Mouse (Mus musculus) CH12.LX (cell line): ENCODE measurements around the gene Ptprm. TPM values are rescaled to one million over a fixed set of nuclear protein-coding genes. Genes with fewer than 3 reads are reported as not detected.

ENCODE experiments used
- DNase-seq: peaks from one replicate; pipeline ENCODE4 v3.0.0-alpha.2; 2013; ENCODE audit errors: extremely low read depth
- H3K27ac ChIP-seq: 2 replicates; pipeline ENCODE4 v1.5.1; 2012; ENCODE audit warnings: low read depth, mild to moderate bottlenecking, control low read depth, moderate library complexity; ENCODE audit not compliant: insufficient read depth
- H3K27me3 ChIP-seq: replicated peaks from 2 replicates; pipeline ENCODE3; 2012; ENCODE audit warnings: inconsistent platforms
- H3K36me3 ChIP-seq, 2 experiments: replicated peaks in 1 of 2; 2 replicates each; pipeline versions ENCODE3 to v1.6.1; 2012; ENCODE audit warnings: inconsistent platforms in 1 of 2, low read length in 1 of 2, mild to moderate bottlenecking in 1 of 2, mixed read lengths in 1 of 2, moderate library complexity in 1 of 2; ENCODE audit not compliant: control insufficient read depth in 1 of 2, insufficient read depth in 1 of 2
- H3K4me1 ChIP-seq, 2 experiments: 2 replicates each; pipeline ENCODE4 v1.6.1; 2012; ENCODE audit warnings: inconsistent platforms in 1 of 2, moderate library complexity in 1 of 2; ENCODE audit not compliant: insufficient read depth in 2 of 2, control insufficient read depth in 1 of 2
- H3K4me2 ChIP-seq: 2 replicates; pipeline ENCODE4 v1.6.1; 2012; ENCODE audit warnings: low read depth, mild to moderate bottlenecking, control low read depth; ENCODE audit not compliant: poor library complexity, insufficient read depth, severe bottlenecking
- H3K4me3 ChIP-seq, 3 experiments: fragments of 150-350 bp in 1 of 3; sonication (generic) in 1 of 3; replicated peaks in 1 of 3; 2 replicates each; pipeline versions ENCODE3 to v1.5.1; 2011 to 2012; ENCODE audit warnings: low read depth in 2 of 3, low read length in 2 of 3, mild to moderate bottlenecking in 2 of 3, moderate library complexity in 2 of 3, control low read depth in 1 of 3, improper control_type of control experiment in 1 of 3, inconsistent platforms in 1 of 3, mixed read lengths in 1 of 3; ENCODE audit not compliant: poor library complexity in 1 of 3
- H3K79me2 ChIP-seq: replicated peaks from 2 replicates; pipeline ENCODE4 v1.6.1; 2012; ENCODE audit warnings: mild to moderate bottlenecking, moderate library complexity; ENCODE audit not compliant: control insufficient read depth, poor library complexity, insufficient read depth, severe bottlenecking; ENCODE audit errors: extremely low read depth
- H3K9ac ChIP-seq: 2 replicates; pipeline ENCODE4 v1.6.1; 2012; ENCODE audit warnings: low read depth, mild to moderate bottlenecking, control low read depth, moderate library complexity; ENCODE audit not compliant: insufficient read depth
- H3K9me3 ChIP-seq: replicated peaks from 2 replicates; pipeline ENCODE3; 2012; ENCODE audit warnings: low read length, inconsistent platforms, mixed read lengths
- CHD2 ChIP-seq: IDR thresholded peaks from 2 replicates; pipeline ENCODE4 v1.6.1; 2011; ENCODE audit warnings: low read length, improper control_type of control experiment
- E2F4 ChIP-seq: IDR thresholded peaks from 2 replicates; pipeline ENCODE4 v1.6.1; 2011; ENCODE audit warnings: low read depth, low read length, improper control_type of control experiment; ENCODE audit not compliant: insufficient replicate concordance
- ELF1 ChIP-seq: IDR thresholded peaks from 2 replicates; pipeline ENCODE4 v1.6.1; 2014; ENCODE audit warnings: low read depth, mild to moderate bottlenecking, inconsistent platforms, low read length, improper control_type of control experiment
- EP300 ChIP-seq: IDR thresholded peaks from 2 replicates; pipeline ENCODE4 v1.6.1; 2011; ENCODE audit warnings: low read length, improper control_type of control experiment
- GABPA ChIP-seq: IDR thresholded peaks from 2 replicates; pipeline ENCODE4 v1.6.1; 2012; ENCODE audit warnings: low read depth, low read length, improper control_type of control experiment, inconsistent platforms; ENCODE audit not compliant: insufficient replicate concordance
- IRF4 ChIP-seq: IDR thresholded peaks from 2 replicates; pipeline ENCODE4 v1.6.1; 2014; ENCODE audit warnings: low read depth, mild to moderate bottlenecking, inconsistent platforms, low read length, improper control_type of control experiment
- JUN ChIP-seq: IDR thresholded peaks from 2 replicates; pipeline ENCODE4 v1.6.1; 2011; ENCODE audit warnings: low read depth, mild to moderate bottlenecking, low read length, improper control_type of control experiment, moderate library complexity; ENCODE audit not compliant: insufficient read depth
- MAFK ChIP-seq: IDR thresholded peaks from 2 replicates; pipeline ENCODE4 v1.6.1; 2011; ENCODE audit warnings: low read length, improper control_type of control experiment; ENCODE audit not compliant: insufficient replicate concordance
- MAX ChIP-seq: IDR thresholded peaks from 2 replicates; pipeline ENCODE4 v1.6.1; 2011; ENCODE audit warnings: low read length, improper control_type of control experiment
- MXI1 ChIP-seq: IDR thresholded peaks from 2 replicates; pipeline ENCODE4 v1.6.1; 2011; ENCODE audit warnings: mild to moderate bottlenecking, low read depth, low read length, improper control_type of control experiment
- MYC ChIP-seq: IDR thresholded peaks from 2 replicates; pipeline ENCODE4 v1.6.1; 2011; ENCODE audit warnings: low read depth, mild to moderate bottlenecking, improper control_type of control experiment, low read length
- POLR2A ChIP-seq: IDR thresholded peaks from 2 replicates; pipeline ENCODE4 v1.6.1; 2011; ENCODE audit warnings: low read depth, mild to moderate bottlenecking, improper control_type of control experiment, low read length
- POLR2AphosphoS2 ChIP-seq: IDR thresholded peaks from 2 replicates; pipeline ENCODE4 v1.6.1; 2011; ENCODE audit warnings: low read depth, low read length, improper control_type of control experiment
- RAD21 ChIP-seq: IDR thresholded peaks from 2 replicates; pipeline ENCODE4 v1.6.1; 2011; ENCODE audit warnings: low read depth, mild to moderate bottlenecking, low read length, improper control_type of control experiment, moderate library complexity
- SMC3 ChIP-seq: IDR thresholded peaks from 2 replicates; pipeline ENCODE4 v1.6.1; 2011; ENCODE audit warnings: low read depth, low read length, improper control_type of control experiment
- UBTF ChIP-seq: IDR thresholded peaks from 2 replicates; pipeline ENCODE4 v1.6.1; 2012; ENCODE audit warnings: low read depth, mild to moderate bottlenecking, inconsistent platforms, low read length, improper control_type of control experiment, moderate library complexity
- ZKSCAN1 ChIP-seq: IDR thresholded peaks from 2 replicates; pipeline ENCODE4 v1.6.1; 2012; ENCODE audit warnings: low read depth, inconsistent platforms, low read length, improper control_type of control experiment, borderline replicate concordance
- ZMIZ1 ChIP-seq: IDR thresholded peaks from 2 replicates; pipeline ENCODE4 v1.6.1; 2012; ENCODE audit warnings: low read depth, mild to moderate bottlenecking, inconsistent platforms, low read length, improper control_type of control experiment
- ZNF384 ChIP-seq: IDR thresholded peaks from 2 replicates; pipeline ENCODE4 v1.6.1; 2012; ENCODE audit warnings: low read depth, low read length, improper control_type of control experiment, inconsistent platforms
- dilution Hi-C: fragments of 300-500 bp; cut with MboI; formaldehyde crosslinking; loops from 2 replicates; pipeline ENCODE4 v1.14.3; 2020; ENCODE audit warnings: low sequenced_read_pairs; ENCODE audit not compliant: extremely low pct_unique_long_range_greater_than_20kb, extremely low pct_ligation_motif_present
- in situ Hi-C: fragments of 300-500 bp; cut with MboI; formaldehyde crosslinking; loops from 3 replicates; pipeline ENCODE4 v1.14.3; 2019; ENCODE audit warnings: low sequenced_read_pairs, low pct_ligation_motif_present, low pct_unique_long_range_greater_than_20kb, mixed read lengths
- polyA plus RNA-seq: library from polyadenylated mRNA; unstranded; fragments of >175 nt; gene quantifications from 2 replicates; pipeline ENCODE4 v1.2.1, GENCODE M21; 2012; ENCODE audit warnings: low read depth; ENCODE audit not compliant: insufficient read length
- total RNA-seq, 2 experiments: library from RNA; depleted of rRNA; stranded (reverse); fragments of 300-350 nt in 1 of 2; fragments of >200 nt in 1 of 2; gene quantifications; 2 replicates each; pipeline ENCODE4 v1.2.3; 2012 to 2014

Gene Ptprm
- total and polyA plus RNA-seq, 3 experiments = not detected

GRCm38 (mm10) chr17:67136421-67136820, 217.8 kb downstream of the Ptprm start:
- dilution Hi-C loops = no loop called here
- H3K9me3 ChIP-seq = peaks cover 72% of the 10 kb centered on the region

GRCm38 (mm10) chr17:67134235-67134634, 220.0 kb downstream of the Ptprm start:
- H3K4me1 ChIP-seq = no peaks in the 10 kb centered on the region
- H3K79me2 ChIP-seq = no peaks in the 10 kb centered on the region
- no peak overlapping the region for H3K4me2 ChIP-seq
- H3K27me3 ChIP-seq = no peaks in the 10 kb centered on the region
- H3K36me3 ChIP-seq = no peaks in the 10 kb centered on the region
- in situ Hi-C loops (no loop called here), dilution Hi-C loops (no loop called here)
- peak overlapping the region in 1 of 3 experiments; percentile 8 for H3K4me3 ChIP-seq
- TF ChIP-seq ZKSCAN1 (no peak), ZNF384 (no peak), RAD21 (no peak), SMC3 (no peak), IRF4 (no peak), POLR2AphosphoS2 (no peak), MXI1 (no peak)
- no peak for DNase-seq
- no peak overlapping the region for H3K27ac ChIP-seq
- peaks cover 80% of the 10 kb centered on the region for H3K9me3 ChIP-seq
- no peak overlapping the region for H3K9ac ChIP-seq

More at GRCm38 (mm10) chr17:67136421-67136820, 217.8 kb downstream of the Ptprm start:
- no peak overlapping the region for H3K27ac ChIP-seq
- DNase-seq = no peak
- H3K4me3 ChIP-seq = no peak overlapping the region
- in situ Hi-C loops = no loop called here
- no peak overlapping the region for H3K4me2 ChIP-seq
- no peak for TF ChIP-seq POLR2AphosphoS2
- no peak for TF ChIP-seq RAD21
- no peak for TF ChIP-seq ELF1
- no peak for TF ChIP-seq GABPA
- TF ChIP-seq UBTF = no peak
- TF ChIP-seq EP300 = no peak
- no peak for TF ChIP-seq E2F4
- TF ChIP-seq ZMIZ1 = no peak
- no peak for TF ChIP-seq JUN
- no peak for TF ChIP-seq IRF4
- TF ChIP-seq POLR2A = no peak
- TF ChIP-seq CHD2 = no peak
- TF ChIP-seq MYC = no peak
- TF ChIP-seq MAFK = no peak
- no peak for TF ChIP-seq MAX
- TF ChIP-seq, all 38 proteins: peak for 0
- Histone ChIP-seq H3K4me1 (no peaks in the 10 kb centered on the region), H3K27me3 (no peaks in the 10 kb centered on the region), H3K79me2 (no peaks in the 10 kb centered on the region), H3K36me3 (no peaks in the 10 kb centered on the region), H3K9ac (no peak overlapping the region)
